Mouse (Mus musculus) urinary bladder, postnatal 10 days (tissue): Measurements from ENCODE around the gene Cux2.

Experiments used
- DNase-seq: peaks from one replicate; pipeline ENCODE4 v3.0.0; 2022; ENCODE audit warnings: low spot score

Gene Cux2

GRCm38 (mm10) chr5:121817551-121817950 lies 232.4 kb downstream of the Cux2 start:
- DNase-seq: no peak

DNA sequence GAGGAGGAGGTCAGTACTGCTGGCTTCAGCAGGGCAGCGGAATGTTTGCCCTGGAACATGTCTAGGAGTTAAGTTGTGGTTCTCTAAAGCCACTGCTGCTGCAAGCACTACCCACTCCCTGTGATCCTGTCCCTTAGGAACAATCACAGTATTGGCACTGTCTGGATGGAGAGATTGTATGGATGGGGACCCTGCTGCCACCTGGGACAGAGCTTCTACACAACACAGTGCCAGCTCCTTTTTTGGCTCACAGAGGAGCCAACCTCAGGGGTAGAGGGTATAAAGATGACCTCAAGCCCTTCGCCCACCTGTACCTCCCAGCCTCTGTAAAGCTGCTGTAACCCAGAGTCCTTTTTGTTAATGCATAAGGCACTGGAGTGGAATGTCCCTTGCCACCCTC lies 233.3 kb downstream of the Cux2 start:
- no peak for DNase-seq

DNA sequence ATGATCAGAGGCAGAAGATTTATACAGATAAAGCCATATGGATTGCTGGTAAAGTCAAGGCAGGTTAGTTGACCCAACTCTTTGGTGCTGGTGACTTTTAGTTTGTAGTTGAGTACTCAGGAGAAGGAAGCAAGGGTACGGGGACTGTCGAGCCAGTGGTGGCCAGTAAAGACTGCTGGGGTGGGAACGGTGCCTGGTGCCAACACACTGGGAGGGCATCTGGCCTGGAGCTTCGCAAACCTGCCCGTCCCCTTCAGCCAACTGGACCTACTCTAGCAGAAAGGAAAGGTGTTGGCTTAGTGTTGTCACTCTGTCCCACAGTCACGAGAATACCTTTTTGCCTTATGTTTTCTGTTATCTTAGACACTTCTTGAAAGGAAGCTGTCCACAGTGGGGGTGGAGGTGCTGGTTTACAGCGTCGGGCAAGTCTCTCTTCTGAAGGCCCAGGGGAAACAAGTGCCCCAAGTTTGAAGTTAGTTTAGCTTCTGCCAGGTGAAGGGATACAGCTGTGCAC lies 234.0 kb downstream of the Cux2 start:
- no peak for DNase-seq

- no peak for DNase-seq
Observed at GRCm38 (mm10) chr5:121815067-121815466, 234.8 kb downstream of the Cux2 start.

DNA sequence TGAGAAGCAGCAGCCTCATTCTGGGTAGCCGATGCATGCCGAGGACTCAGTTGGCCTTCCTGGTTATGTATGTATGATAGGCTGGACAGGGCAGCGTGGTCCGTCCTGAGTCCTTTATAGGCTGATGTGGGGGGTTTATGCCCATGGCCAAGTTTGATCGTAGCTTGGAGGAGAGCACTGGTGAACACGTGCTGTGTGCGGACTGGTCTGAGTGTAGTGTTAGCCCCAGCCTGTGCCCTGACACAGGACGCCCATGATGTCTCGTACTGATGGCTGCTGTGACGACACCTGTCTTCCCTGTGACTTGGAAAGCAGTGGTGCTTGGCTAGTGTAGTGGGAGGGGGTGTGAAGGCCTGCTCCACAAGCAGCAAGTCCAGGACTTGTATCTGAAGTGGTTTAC lies 236.2 kb downstream of the Cux2 start:
- DNase-seq: no peak

- no peak for DNase-seq
Observed at GRCm38 (mm10) chr5:121812526-121813243, 237.2 kb downstream of the Cux2 start.

DNA sequence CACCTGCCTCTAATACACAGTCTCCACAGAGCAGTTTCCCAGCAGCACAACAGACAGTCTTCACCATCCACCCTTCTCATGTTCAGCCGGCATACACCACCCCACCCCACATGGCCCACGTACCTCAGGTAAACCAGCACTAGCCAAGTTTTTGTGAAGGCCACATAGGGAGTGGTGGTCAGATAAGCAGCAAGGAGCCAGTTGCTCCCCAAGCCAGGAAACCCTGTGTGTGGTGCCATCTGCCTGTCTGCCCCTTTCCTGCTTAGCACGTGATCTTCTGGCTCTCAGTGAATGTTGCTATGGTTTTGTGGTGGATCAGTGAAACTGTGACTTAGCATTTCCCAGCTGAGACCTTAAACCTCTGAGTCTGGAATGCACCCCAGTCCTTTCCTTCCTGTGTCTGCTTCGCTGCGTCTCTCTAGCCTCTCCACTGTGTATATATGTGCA lies 238.4 kb downstream of the Cux2 start:
- no peak for DNase-seq

DNA sequence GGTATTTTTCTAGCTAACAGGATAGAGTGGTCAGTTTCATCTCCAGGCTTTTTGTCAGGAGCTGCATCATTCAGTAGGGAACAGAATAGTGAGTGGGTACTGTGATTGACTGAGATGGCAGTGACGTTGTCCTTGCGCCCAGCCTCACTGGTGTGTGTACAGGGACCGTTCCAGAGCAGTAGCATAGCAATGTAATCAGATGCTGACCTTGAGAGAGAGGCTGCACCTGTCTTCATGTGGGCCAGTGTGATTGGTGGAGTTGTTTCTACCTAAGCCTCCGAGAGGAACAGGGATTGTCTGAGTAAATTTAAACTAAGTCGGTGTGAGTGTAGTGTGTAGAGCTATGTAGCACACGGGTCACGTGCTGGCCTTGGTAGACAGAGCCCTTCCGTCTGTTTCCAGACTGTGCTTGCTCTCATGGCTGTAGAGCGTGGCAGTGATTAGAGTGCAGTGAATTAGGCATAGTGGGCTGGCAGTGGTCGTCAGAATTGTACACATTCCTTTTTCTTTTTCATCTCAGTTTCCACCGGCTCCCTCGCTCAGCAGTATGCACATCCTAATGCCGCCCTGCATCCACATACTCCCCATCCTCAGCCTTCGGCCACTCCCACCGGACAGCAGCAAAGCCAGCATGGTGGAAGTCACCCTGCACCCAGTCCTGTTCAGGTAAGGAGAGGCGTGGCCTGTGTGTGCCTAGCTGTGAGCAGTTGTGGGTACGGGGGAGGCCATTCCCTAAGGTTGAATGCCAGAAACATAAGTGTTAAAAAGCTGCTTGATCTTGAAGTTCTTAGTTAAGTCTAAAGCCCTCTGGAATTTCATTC lies 239.4 kb downstream of the Cux2 start:
- DNase-seq: no peak

- DNase-seq: no peak
Observed at GRCm38 (mm10) chr5:121809667-121810224, 240.2 kb downstream of the Cux2 start.

DNA sequence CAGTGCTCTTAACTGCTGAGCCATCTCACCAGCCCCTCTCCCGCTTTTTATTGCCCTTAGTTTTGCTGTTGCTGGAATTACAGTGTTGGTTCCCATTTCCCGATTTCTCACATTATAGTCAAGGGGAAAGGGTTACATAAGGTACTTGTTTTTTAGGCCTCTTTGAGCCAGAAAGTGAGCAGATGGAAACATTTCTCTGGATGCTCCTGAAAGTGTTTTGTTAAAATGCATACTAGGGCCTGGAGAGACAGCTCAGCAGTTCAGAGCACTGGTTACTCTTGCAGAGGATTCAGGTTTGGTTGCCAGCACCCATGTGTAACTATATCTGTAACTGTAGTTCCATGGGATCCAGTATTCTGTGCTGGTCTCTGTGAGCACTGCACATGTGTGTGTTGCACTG lies 241.7 kb downstream of the Cux2 start:
- DNase-seq: no peak

- DNase-seq: no peak
Observed at GRCm38 (mm10) chr5:121807186-121807585, 242.7 kb downstream of the Cux2 start.
